In genomic region chr8:124418185-124418584, GRCm38 (mm10) we compare ENCODE assay signal across 18 mouse cellular contexts. TPM values are rescaled to one million over a fixed set of nuclear protein-coding genes. Genes with fewer than 3 reads are reported as not detected.
DNase-seq lines count a peak whose midpoint lies in the region; ATAC-seq and TF ChIP-seq lines count a peak whose summit lies in the region.
"Had no signal": no experiment of that assay in that cellular context is flagged by ENCODE, and none has a peak within 500 bp of the region (broad histone marks: within the 10 kb centered on the region; RNA-seq: fewer than 3 reads in every experiment).

No protein-coding gene starts in this region.

- no peaks in the 10 kb centered on the region for H3K9me3 ChIP-seq in forebrain, embryonic 12.5 days
- H3K9me3 ChIP-seq: forebrain, embryonic 13.5 days; hindbrain, embryonic 12.5 days; limb, embryonic 12.5 days; liver, embryonic 12.5 days; midbrain, embryonic 10.5 days; neural tube, embryonic 12.5 days had no signal

- DNase-seq in left cerebral cortex, adult 2 months (ENCODE audit: extremely low spot score in 1 of 2, low spot score in 2 of 2) = no peak
- no peak for DNase-seq in left cerebral cortex, adult 8-10 months (ENCODE audit: low spot score in 2 of 2)
- peak; percentile 78 for DNase-seq in brain, adult 2 months (ENCODE audit: low read depth, low spot score)
- DNase-seq in cerebellum, adult 18-20 months = peak; percentile 76 to 79
- DNase-seq in cerebellum, postnatal 25 days = peak; percentile 78 to 81
- no peak for DNase-seq in left cerebral cortex, adult 18-20 months (ENCODE audit: low spot score in 2 of 2)
- DNase-seq: gastrocnemius, postnatal 10 days; layer of hippocampus, adult 9-11 months; right cerebral cortex, adult 18-20 months had no signal

- intact Hi-C loops in left cerebral cortex, adult 2 months (cut with DNase I) = no loop called here

- H3K36me3 ChIP-seq in forebrain, embryonic 12.5 days (replicated peaks) = no peaks in the 10 kb centered on the region
- H3K36me3 ChIP-seq: hindbrain, embryonic 12.5 days; limb, embryonic 12.5 days; liver, embryonic 12.5 days; midbrain, embryonic 10.5 days; neural tube, embryonic 12.5 days had no signal

- no peak for TF ChIP-seq CTCF in left cerebral cortex, adult 2 months (IDR thresholded peaks at IDR 0.05)

- no peak for ATAC-seq in forebrain, embryonic 12.5 days (ENCODE audit: low FRiP score)
- ATAC-seq: forebrain, embryonic 13.5 days; inflammation-experienced regulatory T-cells, adult 6 months; liver, embryonic 12.5 days had no signal

- no peak overlapping the region for H3K4me2 ChIP-seq in forebrain, embryonic 12.5 days
- H3K4me2 ChIP-seq: forebrain, embryonic 13.5 days; hindbrain, embryonic 12.5 days; limb, embryonic 12.5 days; liver, embryonic 12.5 days; neural tube, embryonic 12.5 days had no signal

- no peak overlapping the region for H3K9ac ChIP-seq in forebrain, embryonic 12.5 days
- H3K9ac ChIP-seq: forebrain, embryonic 13.5 days; hindbrain, embryonic 12.5 days; limb, embryonic 12.5 days; liver, embryonic 12.5 days; neural tube, embryonic 12.5 days had no signal

- H3K27ac ChIP-seq in left cerebral cortex, adult 2 months = 0 out of 2 replicates have a peak overlapping the region, but pooled peaks have one; percentile 32
- no peak overlapping the region for H3K27ac ChIP-seq in forebrain, embryonic 12.5 days
- H3K27ac ChIP-seq: forebrain, embryonic 13.5 days; hindbrain, embryonic 12.5 days; limb, embryonic 12.5 days; liver, embryonic 12.5 days; midbrain, embryonic 10.5 days; neural tube, embryonic 12.5 days; stomach, postnatal 0 days had no signal

- H3K27me3 ChIP-seq in forebrain, embryonic 12.5 days = no peaks in the 10 kb centered on the region
- H3K27me3 ChIP-seq: forebrain, embryonic 13.5 days; hindbrain, embryonic 12.5 days; limb, embryonic 12.5 days; liver, embryonic 12.5 days; neural tube, embryonic 12.5 days had no signal

- H3K4me1 ChIP-seq in forebrain, embryonic 12.5 days = no peaks in the 10 kb centered on the region
- H3K4me1 ChIP-seq: forebrain, embryonic 13.5 days; hindbrain, embryonic 12.5 days; liver, embryonic 12.5 days had no signal

- H3K4me3 ChIP-seq in left cerebral cortex, adult 2 months = no peak overlapping the region
- no peak overlapping the region for H3K4me3 ChIP-seq in forebrain, embryonic 12.5 days (replicated peaks)
- H3K4me3 ChIP-seq: forebrain, embryonic 13.5 days; hindbrain, embryonic 12.5 days; limb, embryonic 12.5 days; liver, embryonic 12.5 days; midbrain, embryonic 10.5 days; neural tube, embryonic 12.5 days had no signal

- 85% methylated on average over 6 of the region's 6 CpGs for WGBS in forebrain, embryonic 12.5 days

RNA-seq across cellular contexts. Expression of gene Pgbd5, which starts 21.3 kb away (rescaled TPM):
- 100 to 1,000 TPM; 208 to 221 TPM for total RNA-seq in left cerebral cortex, adult 2 months (2021)
- 100 to 1,000 TPM; 179 to 198 (median 184) TPM for total RNA-seq in left cerebral cortex, adult 8-10 months (2022)
- polyA plus RNA-seq in forebrain, embryonic 12.5 days (2016; fragmentation: Nextera tagmentation; extraction: Ambion mirVana) = 4.5 and 4.8 TPM in 2 replicates
- total RNA-seq in left cerebral cortex, adult 18-20 months (2021) = 100 to 1,000 TPM; 208 to 219 TPM
- polyA plus RNA-seq: inflammation-experienced regulatory T-cells, adult 6 months had no signal

Comparison
In these comparisons a context has a peak if more than half of its experiments do, and no peak if none do; other contexts are left out.
1. DNase-seq: peak in brain, adult 2 months (single experiment), cerebellum, adult 18-20 months (2 of 2) and cerebellum, postnatal 25 days (2 of 2); none in left cerebral cortex, adult 2 months (0 of 2), left cerebral cortex, adult 8-10 months (0 of 2) and left cerebral cortex, adult 18-20 months (0 of 2).